Mouse (Mus musculus) neural tube, embryonic 13.5 days (tissue): ENCODE data around the gene Il16. TPM values are rescaled to one million over a fixed set of nuclear protein-coding genes. Genes with fewer than 3 reads are reported as not detected.

Source experiments
- ATAC-seq: fragments of 200-750 bp; cut with Nextera tagmentation; 2 replicates; pipeline ENCODE4 v1.8.0; 2017; ENCODE audit warnings: low read depth, mild to moderate bottlenecking, moderate TSS enrichment, moderate library complexity
- H3K27ac ChIP-seq: fragments of 300-500 bp; sonication (generic); replicated peaks from 2 replicates; pipeline ENCODE4 v1.5.1; 2015; ENCODE audit warnings: moderate library complexity, mild to moderate bottlenecking, inconsistent platforms
- H3K27me3 ChIP-seq: fragments of 300-500 bp; sonication (generic); 2 replicates; pipeline ENCODE4 v1.6.1; 2015; ENCODE audit warnings: mild to moderate bottlenecking, inconsistent platforms
- H3K36me3 ChIP-seq: fragments of 300-500 bp; sonication (generic); 2 replicates; pipeline ENCODE4 v1.6.1; 2015; ENCODE audit warnings: mild to moderate bottlenecking, inconsistent platforms
- H3K4me1 ChIP-seq: fragments of 300-500 bp; sonication (generic); replicated peaks from 2 replicates; pipeline ENCODE4 v1.6.1; 2015; ENCODE audit warnings: inconsistent platforms
- H3K4me2 ChIP-seq: fragments of 300-500 bp; sonication (generic); 2 replicates; pipeline ENCODE4 v1.6.1; 2015; ENCODE audit warnings: inconsistent platforms, mild to moderate bottlenecking, moderate library complexity
- H3K4me3 ChIP-seq: fragments of 300-500 bp; sonication (generic); 2 replicates; pipeline ENCODE4 v1.5.1; 2015; ENCODE audit warnings: mild to moderate bottlenecking, inconsistent platforms
- H3K9ac ChIP-seq: fragments of 300-500 bp; sonication (generic); 2 replicates; pipeline ENCODE4 v1.6.1; 2015; ENCODE audit warnings: moderate library complexity, mild to moderate bottlenecking, inconsistent platforms
- H3K9me3 ChIP-seq: fragments of 300-500 bp; sonication (generic); 2 replicates; pipeline ENCODE4 v1.6.1; 2016; ENCODE audit warnings: inconsistent platforms
- WGBS: fragments of 180-500 bp; shearing (Covaris S2); methylation state at CpG from one replicate; pipeline ENCODE4 v1.1.7; 2015; 5-methylcytosine and 5-hydroxymethylcytosine counted together
- polyA plus RNA-seq: library from polyadenylated mRNA; unstranded; fragments of >200 nt; fragmentation: Nextera tagmentation; extraction: Ambion mirVana; gene quantifications from 2 replicates; pipeline ENCODE4 v1.2.1, GENCODE M21; 2015

Gene Il16
- polyA plus RNA-seq, 1 experiment from 2014 or later, result 1.6 TPM

DNA sequence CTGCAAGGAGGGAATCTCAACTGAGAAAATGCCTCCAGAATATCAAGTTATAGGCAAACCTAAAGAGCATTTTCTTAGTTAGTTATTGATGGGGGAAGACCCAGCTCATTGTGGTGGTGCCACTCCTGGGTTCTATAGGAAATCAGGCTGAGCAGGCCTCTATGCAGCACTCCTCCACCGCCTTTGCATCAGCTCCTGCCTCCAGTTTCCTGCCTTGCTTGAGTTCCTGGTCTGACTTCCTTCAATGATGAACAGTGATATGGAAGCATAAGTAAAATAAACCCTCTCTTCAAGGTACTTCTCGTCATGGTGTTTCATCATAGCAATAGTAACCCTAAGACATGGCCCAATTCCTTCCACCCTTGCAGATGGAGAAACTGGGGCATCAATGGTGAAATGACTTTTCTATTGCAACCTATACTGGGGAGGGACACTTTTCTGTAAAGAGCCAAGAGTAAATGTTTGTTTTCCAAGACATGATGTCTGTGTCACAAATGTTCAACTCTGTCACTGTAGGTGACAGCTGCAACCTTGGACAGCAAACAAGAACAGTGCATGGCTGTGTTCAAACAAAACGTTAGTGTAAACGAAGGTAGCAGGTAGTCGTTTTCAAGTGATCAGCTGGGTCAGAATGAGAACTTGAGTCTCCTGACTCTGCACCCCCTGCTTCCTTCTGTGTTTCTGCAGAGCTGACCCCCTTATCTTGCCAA is 77.4 kb downstream of the Il16 start:
- ATAC-seq, result no peak
- H3K36me3 ChIP-seq, result no peaks in the 10 kb centered on the region
- 86% methylated on average over 5 of the region's 5 CpGs for WGBS

DNA sequence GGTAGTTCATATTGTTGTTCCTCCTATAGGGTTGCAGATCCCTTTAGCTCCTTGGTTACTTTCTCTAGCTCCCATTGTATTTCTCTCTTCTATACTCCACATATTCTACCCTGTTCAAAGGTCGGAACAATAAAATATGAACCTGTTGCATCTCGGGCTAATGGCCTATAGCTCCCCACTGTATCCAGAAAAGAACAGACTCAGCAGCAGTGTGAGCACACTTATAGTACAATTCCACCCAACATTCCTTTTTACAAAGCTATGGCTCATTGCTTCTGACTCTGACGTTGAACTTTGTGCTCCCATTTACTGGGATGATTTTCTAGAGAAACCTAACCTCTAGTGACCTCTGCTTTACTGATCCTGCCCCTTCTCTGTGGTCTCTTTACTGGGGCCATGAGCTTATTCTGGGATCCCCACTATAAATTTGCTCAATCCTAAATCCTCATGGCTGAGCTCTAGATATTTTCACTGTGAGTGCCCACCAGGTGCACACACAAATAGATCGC is 79.4 kb downstream of the Il16 start:
- H3K4me3 ChIP-seq, result no peak overlapping the region
- H3K4me2 ChIP-seq, result no peak overlapping the region
- H3K27ac ChIP-seq, result no peak overlapping the region
- no peaks in the 10 kb centered on the region for H3K9me3 ChIP-seq
- H3K9ac ChIP-seq, result no peak overlapping the region
- no peaks in the 10 kb centered on the region for H3K27me3 ChIP-seq
- no peaks in the 10 kb centered on the region for H3K36me3 ChIP-seq
- ATAC-seq, result no peak
- H3K4me1 ChIP-seq, result no peaks in the 10 kb centered on the region
- 87% methylated on average over 4 of the region's 4 CpGs for WGBS

More for the DNA sequence above, 77.4 kb downstream of the Il16 start:
- H3K27me3 ChIP-seq, result no peaks in the 10 kb centered on the region
- no peak overlapping the region for H3K4me3 ChIP-seq
- H3K9me3 ChIP-seq, result no peaks in the 10 kb centered on the region
- H3K9ac ChIP-seq, result no peak overlapping the region
- H3K4me2 ChIP-seq, result no peak overlapping the region
- H3K4me1 ChIP-seq, result no peaks in the 10 kb centered on the region
- H3K27ac ChIP-seq, result no peak overlapping the region

DNA sequence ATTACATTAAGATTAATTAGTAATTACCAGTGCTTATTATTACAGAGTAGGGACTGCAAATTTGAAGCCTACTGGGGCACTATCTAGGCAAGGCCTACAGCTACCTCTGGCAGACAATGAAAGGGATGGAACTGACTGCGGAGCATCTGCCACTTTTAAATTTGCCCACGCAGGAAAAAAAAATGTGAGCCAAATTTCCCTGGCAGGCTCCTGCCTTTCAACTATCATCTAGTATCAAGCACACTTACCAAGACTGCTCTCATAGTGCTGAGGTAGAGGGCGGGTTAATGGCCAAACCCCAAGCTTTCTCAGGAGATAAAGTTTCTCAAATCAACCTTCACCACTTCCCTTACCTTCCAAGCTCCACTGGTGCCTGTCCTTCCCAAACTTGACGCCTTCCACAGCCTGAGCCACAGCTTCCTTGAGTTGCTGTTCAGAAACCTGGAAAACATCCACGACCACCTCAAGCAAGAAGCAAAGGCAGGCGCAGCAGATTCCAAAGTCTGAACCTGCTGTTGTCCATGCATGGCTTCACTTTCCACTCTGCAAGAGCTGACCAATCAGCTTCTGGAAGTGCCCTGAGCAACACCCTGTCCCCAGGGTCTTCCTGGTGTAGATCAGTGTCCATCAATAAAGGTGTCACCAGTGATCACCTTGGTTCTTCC is 82.7 kb downstream of the Il16 start:
- H3K27ac ChIP-seq, result no peak overlapping the region
- no peaks in the 10 kb centered on the region for H3K36me3 ChIP-seq
- H3K9ac ChIP-seq, result no peak overlapping the region
- H3K27me3 ChIP-seq, result no peaks in the 10 kb centered on the region
- no peaks in the 10 kb centered on the region for H3K9me3 ChIP-seq
- ATAC-seq, result no peak
- H3K4me1 ChIP-seq, result no peaks in the 10 kb centered on the region
- 82% methylated on average over 6 of the region's 6 CpGs for WGBS
- H3K4me2 ChIP-seq, result no peak overlapping the region
- H3K4me3 ChIP-seq, result no peak overlapping the region

DNA sequence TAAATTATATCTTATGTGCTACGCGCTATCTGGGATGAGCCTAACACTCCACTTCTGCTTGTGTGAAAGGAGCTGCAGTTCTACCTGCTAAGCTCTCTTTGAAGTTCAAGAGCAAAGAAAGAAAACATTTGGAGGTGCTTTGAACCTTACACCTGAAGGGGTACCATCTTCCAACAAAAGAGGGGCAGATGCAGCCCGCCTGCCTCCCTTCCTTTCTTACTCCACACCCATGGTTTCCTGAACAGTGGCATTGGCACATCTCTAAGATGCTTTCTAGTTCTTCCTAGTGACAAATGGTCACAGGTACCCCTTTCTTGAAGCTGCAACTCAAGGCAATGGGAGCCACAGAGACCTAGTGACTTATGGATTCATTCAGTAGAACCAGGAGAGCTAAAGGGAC is 83.8 kb downstream of the Il16 start:
- ATAC-seq, result no peak
- no peaks in the 10 kb centered on the region for H3K27me3 ChIP-seq
- WGBS, result 92% methylated on average over 3 of the region's 3 CpGs
- H3K4me1 ChIP-seq, result no peaks in the 10 kb centered on the region
- no peak overlapping the region for H3K9ac ChIP-seq
- H3K4me3 ChIP-seq, result no peak overlapping the region
- no peak overlapping the region for H3K27ac ChIP-seq
- H3K4me2 ChIP-seq, result no peak overlapping the region
- H3K36me3 ChIP-seq, result no peaks in the 10 kb centered on the region
- H3K9me3 ChIP-seq, result no peaks in the 10 kb centered on the region

DNA sequence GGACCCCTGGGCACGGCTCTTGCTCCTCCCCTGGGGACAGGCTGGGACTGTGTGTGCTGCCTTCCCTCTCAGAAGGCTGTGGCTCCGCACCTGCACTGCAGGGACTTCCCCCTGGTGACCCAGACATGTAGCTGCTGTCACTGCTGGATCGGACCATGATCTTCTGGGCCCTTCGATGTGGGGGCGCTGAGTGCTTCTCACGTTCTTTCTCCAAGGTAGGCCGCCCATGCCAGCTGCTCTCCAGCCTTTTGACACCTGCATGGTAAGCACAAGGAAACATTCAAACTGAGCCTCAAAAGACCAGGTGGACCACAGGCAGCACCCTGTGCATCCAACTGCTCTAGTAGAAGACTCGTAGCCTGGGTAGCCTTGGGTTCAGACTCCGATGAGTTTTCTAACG is 84.5 kb downstream of the Il16 start:
- no peaks in the 10 kb centered on the region for H3K27me3 ChIP-seq
- 90% methylated on average over 10 of the region's 10 CpGs for WGBS
- H3K4me2 ChIP-seq, result no peak overlapping the region
- H3K27ac ChIP-seq, result no peak overlapping the region
- H3K4me3 ChIP-seq, result no peak overlapping the region
- no peaks in the 10 kb centered on the region for H3K9me3 ChIP-seq
- ATAC-seq, result no peak
- no peak overlapping the region for H3K9ac ChIP-seq
- no peaks in the 10 kb centered on the region for H3K4me1 ChIP-seq
- H3K36me3 ChIP-seq, result no peaks in the 10 kb centered on the region

DNA sequence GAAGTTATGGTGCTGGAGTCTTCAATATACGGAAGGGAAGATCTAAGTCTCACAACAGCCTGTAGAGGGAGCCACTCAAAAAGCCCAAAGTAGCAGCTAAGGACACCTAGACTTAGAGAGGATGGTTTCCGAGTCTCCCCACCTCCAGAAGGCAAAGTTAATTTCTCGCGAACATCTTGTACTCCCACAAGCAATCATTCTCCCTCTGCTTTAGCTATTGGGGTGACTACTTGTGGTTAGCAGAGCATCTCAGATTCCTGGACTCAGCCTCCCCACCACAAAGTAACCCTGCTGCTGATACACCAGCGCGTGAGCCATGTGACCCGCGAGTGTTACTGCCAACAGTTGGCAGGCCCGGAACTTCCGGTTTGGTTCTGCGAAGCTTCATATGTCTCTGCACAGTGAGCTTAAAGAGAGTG is 85.2 kb downstream of the Il16 start:
- Histone ChIP-seq H3K27ac (no peak overlapping the region), H3K4me3 (no peak overlapping the region), H3K9ac (no peak overlapping the region), H3K36me3 (no peaks in the 10 kb centered on the region), H3K4me1 (no peaks in the 10 kb centered on the region), H3K4me2 (no peak overlapping the region), H3K27me3 (no peaks in the 10 kb centered on the region), H3K9me3 (no peaks in the 10 kb centered on the region)
- WGBS, result 92% methylated on average over 11 of the region's 11 CpGs
- ATAC-seq, result no peak

DNA sequence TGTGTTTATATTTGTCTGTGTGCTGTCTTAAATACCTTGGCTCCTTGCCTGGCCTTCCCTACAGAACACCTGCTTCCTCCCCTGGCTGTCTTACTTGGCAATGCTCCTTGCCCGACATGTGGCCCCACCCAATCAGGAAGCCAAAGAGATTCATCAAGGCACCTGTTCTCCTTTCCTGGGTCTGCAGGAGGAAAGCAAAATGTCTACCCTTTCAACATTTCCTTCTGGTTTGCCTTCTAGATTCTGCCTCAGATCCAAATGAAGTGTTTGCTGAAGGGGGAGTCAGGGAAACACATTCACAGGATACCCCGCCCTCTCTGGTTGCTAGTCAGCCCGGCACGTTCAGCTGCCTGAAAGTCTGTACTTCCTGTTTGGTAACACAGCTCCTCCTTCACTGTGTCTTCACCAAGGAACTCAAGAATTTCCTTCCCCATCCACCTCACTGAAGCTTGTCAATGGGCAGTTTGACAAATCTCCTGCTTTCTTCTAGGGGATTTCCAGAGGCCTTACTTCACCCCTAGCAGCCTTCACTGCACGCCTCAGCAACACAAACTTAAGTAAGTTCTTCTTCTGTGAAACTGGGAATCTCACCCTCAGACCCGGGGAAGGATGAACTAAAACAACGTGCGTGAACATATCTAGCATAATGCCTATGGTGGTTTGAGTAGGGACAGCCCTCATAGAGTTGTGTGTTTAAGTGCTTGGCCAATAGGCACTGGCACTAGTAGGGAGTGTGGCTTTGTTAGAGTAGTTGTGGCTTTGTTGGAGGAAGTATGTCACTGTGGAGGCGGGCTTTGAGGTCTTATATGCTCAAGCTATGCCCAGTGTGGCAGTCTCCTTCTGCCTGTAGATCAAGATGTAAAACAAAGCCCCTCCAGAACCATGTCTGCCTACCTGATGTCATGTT is 86.1 kb downstream of the Il16 start:
- H3K4me3 ChIP-seq, result no peak overlapping the region
- H3K36me3 ChIP-seq, result no peaks in the 10 kb centered on the region
- no peaks in the 10 kb centered on the region for H3K27me3 ChIP-seq
- ATAC-seq, result no peak
- H3K27ac ChIP-seq, result no peak overlapping the region
- H3K9me3 ChIP-seq, result no peaks in the 10 kb centered on the region
- 87% methylated on average over 9 of the region's 9 CpGs for WGBS
- H3K4me1 ChIP-seq, result no peaks in the 10 kb centered on the region
- H3K9ac ChIP-seq, result no peak overlapping the region
- no peak overlapping the region for H3K4me2 ChIP-seq

DNA sequence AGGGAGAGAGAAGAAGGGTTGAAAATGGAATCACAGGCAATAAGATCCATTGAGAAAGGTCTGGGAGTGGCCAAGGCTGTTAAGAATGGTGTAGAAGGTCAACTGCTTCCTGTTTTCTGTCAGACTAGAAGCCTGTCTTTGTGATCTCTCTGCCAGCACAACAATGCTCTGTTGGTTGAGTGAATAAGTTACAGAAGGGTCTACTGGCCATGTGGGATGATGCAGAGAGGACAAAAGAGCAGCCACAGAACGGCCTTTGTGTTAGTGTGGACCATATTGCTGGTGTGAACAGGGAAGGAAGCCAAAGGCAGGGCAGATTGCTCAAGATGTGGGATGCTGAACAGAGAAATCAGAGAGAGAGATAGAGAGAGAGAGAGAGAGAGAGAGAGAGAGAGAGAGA is 86.8 kb downstream of the Il16 start:
- WGBS, result 64% methylated on average over 1 of the region's 1 CpGs
- no peak overlapping the region for H3K27ac ChIP-seq
- H3K36me3 ChIP-seq, result no peaks in the 10 kb centered on the region
- no peak overlapping the region for H3K4me2 ChIP-seq
- H3K9me3 ChIP-seq, result no peaks in the 10 kb centered on the region
- H3K4me1 ChIP-seq, result no peaks in the 10 kb centered on the region
- no peak for ATAC-seq
- no peak overlapping the region for H3K4me3 ChIP-seq
- H3K27me3 ChIP-seq, result no peaks in the 10 kb centered on the region
- no peak overlapping the region for H3K9ac ChIP-seq

DNA sequence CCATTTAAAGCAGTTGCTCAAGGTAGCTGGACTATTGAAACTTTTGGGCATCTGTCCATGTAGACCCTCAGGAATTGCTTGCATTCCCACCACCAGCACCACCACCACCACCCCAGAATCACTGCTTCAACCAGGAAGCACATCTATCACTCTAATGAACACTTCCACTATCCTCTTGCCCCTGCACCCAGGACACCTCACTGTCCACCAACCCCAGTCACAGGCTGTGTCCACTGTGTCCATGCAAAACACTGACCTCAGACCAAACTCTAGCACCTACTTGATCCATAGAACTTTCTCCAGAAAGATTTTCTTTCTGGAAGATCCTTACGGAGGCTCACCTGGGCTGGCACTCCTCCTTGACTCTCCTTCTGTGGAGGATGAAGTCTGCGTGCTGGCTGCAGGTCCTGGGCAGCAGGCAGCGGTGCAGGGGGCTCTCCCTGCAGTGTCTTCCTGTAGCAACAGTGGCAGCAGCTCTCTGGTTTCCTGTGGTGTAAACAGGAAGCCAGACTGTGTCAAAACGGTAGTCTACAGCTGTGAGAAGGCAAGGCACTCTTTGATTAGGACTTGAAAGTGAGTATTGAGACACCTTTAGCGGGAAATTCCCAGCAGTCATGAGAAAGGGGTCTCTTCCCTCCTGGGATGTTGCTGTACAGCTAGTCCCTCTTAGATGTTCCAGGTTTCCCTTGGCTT is 90.4 kb downstream of the Il16 start:
- H3K27ac ChIP-seq, result no peak overlapping the region
- H3K9me3 ChIP-seq, result no peaks in the 10 kb centered on the region
- no peaks in the 10 kb centered on the region for H3K27me3 ChIP-seq
- no peak overlapping the region for H3K4me3 ChIP-seq
- WGBS, result 74% methylated on average over 5 of the region's 5 CpGs
- no peaks in the 10 kb centered on the region for H3K4me1 ChIP-seq
- ATAC-seq, result no peak
- no peak overlapping the region for H3K4me2 ChIP-seq
- no peaks in the 10 kb centered on the region for H3K36me3 ChIP-seq
- H3K9ac ChIP-seq, result no peak overlapping the region

DNA sequence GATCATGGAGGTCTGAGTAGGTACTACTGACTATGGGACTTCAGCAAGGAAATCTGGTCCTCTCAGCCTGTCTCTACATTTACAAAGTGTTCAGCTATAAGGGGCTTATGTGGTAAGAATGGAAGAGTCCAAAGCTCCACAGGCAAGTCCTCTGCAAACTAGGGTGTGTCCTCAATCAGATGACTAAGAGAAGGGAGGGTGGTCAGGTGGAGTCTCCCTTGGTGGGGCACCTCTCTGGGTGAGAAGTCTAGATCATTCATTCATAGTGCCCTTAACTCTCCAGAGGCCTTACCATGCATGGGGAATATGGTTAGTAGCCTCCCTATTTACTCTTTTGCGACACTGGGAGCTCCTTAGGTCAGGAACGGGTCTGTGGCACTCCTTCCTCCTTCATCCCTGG is 91.3 kb downstream of the Il16 start:
- Histone ChIP-seq H3K4me3 (no peak overlapping the region), H3K9ac (no peak overlapping the region), H3K4me2 (no peak overlapping the region), H3K36me3 (no peaks in the 10 kb centered on the region), H3K4me1 (no peaks in the 10 kb centered on the region), H3K9me3 (no peaks in the 10 kb centered on the region), H3K27ac (no peak overlapping the region), H3K27me3 (no peaks in the 10 kb centered on the region)
- ATAC-seq, result no peak
- 92% methylated on average over 2 of the region's 2 CpGs for WGBS

DNA sequence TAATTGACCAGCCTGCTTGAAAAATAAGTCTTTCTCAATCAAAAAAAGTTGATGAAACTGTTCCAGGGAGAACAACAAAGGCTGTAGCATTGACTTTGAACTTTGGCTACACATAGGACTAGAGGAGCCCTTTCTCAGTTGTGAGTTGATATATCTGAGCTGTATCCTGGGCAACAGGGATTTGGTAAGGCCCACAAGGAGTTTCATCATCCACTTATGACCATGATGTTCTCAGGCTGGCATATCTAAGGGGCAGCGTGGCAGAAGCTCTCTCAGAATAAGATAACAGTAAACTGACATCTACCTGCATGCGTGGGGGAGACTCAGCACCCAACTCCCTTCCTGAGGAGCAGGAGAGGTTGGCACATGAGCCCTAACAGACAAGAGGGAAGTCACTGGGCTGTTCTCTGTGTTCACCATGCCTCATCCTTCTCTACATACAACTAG is 91.9 kb downstream of the Il16 start:
- 93% methylated on average over 2 of the region's 2 CpGs for WGBS
- H3K4me1 ChIP-seq, result no peaks in the 10 kb centered on the region; the same call in 1 of the 2 replicates

More for the DNA sequence above, 91.9 kb downstream of the Il16 start:
- Histone ChIP-seq H3K27me3 (no peaks in the 10 kb centered on the region), H3K36me3 (no peaks in the 10 kb centered on the region), H3K4me2 (no peak overlapping the region), H3K27ac (no peak overlapping the region), H3K4me3 (no peak overlapping the region), H3K9ac (no peak overlapping the region), H3K9me3 (no peaks in the 10 kb centered on the region)
- no peak for ATAC-seq
